Mouse (Mus musculus) E14TG2a.4 (cell line): Measurements from ENCODE around the gene Tmem88.

Experiments used
- CTCF ChIP-seq: conservative IDR thresholded peaks from 2 replicates; pipeline ENCODE4 v1.5.1; 2014; ENCODE audit warnings: low read length
- POU5F1 ChIP-seq: IDR thresholded peaks from 2 replicates; pipeline ENCODE4 v1.6.1; 2014; ENCODE audit warnings: low read length, borderline replicate concordance

GRCm38 (mm10) chr11:69432640-69432982 lies 34.6 kb upstream of the Tmem88 start:
- no peak for TF ChIP-seq CTCF
- TF ChIP-seq POU5F1: no peak
